Mouse (Mus musculus) T-helper 2 cell (primary cell): ENCODE data around the gene Sap30.

Source experiments
- in situ Hi-C: fragments of 300-600 bp; cut with MboI, MseI; formaldehyde crosslinking; loops from one replicate; pipeline ENCODE4 v1.15.1; 2025; ENCODE audit warnings: high pct_unique_total_duplicates

Gene Sap30

GRCm38 (mm10) chr8:57487441-57488155 lies at the start of gene Sap30:
Sap30 (minus strand) TSS chr8:57487860.
- in situ Hi-C loops: loop anchor here (10.0 kb wide), 1 partner anchor 53 kb away; no protein-coding TSS in a partner anchor

GRCm38 (mm10) chr8:57536167-57536566 lies 48.5 kb upstream of the Sap30 start:
- in situ Hi-C loops: loop anchor here (5.0 kb wide), 1 partner anchor 261 kb away; no protein-coding TSS in a partner anchor

DNA sequence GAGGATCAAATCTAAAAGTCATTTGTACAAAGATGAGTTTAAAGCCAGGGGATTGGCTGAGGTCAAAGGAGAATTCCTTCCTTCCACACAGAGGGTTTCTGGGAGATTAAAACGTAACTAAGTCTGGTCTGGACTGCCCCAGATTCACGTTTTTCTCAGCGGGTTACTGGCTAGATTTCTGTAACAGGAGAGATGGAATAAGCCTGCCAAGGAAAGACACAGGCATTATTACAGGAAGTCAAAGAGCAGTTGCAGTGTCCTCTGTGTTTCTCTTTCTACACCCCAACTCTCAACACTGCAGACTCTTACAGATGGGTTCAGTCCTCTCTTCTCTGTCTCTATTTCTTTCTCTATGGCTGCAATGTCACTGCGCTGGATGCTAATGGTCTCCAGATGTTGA lies 46.8 kb upstream of the Sap30 start:
- in situ Hi-C loops: no loop called here

- in situ Hi-C loops: no loop called here
Observed at GRCm38 (mm10) chr8:57533106-57533505, 45.4 kb upstream of the Sap30 start.

GRCm38 (mm10) chr8:57532223-57532622 lies 44.6 kb upstream of the Sap30 start:
- in situ Hi-C loops: no loop called here

DNA sequence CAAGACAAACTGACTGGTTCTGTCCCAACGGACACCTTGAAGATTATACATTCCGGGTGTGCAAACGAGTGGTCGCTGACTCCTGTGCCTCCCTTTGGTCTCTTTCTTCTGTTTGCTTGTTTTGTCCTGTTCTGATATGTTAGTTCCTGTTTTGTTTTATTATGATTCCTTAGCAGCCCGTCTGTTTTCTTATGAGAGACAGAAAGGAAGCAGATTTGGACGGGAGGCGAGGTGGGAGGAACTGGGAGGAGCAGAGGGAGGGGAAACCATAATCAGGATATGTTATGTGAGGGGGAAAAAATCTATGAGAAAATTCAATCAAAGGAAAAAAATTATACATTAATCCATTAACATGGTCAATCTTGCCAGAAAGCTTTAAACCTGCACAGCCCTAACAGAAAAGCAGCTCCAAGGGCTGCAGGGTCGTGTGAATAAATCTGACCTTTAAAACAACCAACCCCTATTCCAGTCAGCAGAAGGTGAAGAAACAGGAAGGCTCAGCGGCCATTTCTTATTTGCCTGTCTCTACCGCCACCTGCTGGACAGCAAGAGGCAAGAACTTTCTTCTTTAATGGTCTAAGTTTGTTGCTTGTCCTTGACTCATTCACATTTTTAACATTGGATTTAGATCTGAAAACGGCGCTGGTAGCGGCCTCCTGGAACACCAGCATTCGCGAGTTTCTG lies 43.1 kb upstream of the Sap30 start:
- in situ Hi-C loops: no loop called here

DNA sequence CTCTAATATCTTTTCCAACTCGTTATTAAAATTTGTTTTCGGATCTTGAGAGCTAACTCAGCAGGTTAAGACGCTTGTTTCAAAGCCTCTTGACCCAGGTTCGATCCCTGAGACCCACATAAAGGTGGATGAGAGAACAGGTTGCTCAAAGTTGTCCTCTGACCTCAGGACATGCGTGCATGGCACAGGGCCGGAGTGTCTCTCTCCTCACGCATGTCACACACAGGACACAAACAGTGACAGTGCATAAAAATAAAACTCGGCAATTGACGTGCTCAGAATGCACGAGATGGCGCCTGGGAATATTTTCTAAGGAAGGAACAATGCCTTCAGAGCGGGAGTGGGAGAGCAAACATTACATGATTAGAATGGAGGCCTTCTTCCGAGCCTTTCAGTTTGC lies 42.6 kb upstream of the Sap30 start:
- in situ Hi-C loops: no loop called here

DNA sequence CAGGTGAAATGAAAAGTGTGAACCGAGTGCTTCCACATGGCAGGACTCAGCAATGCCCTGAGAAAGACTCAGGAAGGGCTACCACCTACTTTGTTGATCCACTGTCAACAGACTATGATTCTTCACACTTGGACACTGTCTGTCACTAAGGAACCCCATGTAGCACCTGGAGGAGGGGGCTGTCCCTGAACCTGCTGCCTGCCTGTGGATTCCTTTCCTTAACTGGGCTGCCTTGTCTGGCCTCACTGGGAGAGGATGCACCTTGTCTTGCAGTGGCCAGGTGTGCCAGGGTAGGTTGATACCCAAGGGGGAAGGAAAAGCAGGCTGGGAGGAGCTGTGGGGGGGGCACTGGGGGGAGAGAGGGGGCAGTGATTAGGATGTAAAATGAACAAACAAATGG lies 40.4 kb upstream of the Sap30 start:
- in situ Hi-C loops: no loop called here

DNA sequence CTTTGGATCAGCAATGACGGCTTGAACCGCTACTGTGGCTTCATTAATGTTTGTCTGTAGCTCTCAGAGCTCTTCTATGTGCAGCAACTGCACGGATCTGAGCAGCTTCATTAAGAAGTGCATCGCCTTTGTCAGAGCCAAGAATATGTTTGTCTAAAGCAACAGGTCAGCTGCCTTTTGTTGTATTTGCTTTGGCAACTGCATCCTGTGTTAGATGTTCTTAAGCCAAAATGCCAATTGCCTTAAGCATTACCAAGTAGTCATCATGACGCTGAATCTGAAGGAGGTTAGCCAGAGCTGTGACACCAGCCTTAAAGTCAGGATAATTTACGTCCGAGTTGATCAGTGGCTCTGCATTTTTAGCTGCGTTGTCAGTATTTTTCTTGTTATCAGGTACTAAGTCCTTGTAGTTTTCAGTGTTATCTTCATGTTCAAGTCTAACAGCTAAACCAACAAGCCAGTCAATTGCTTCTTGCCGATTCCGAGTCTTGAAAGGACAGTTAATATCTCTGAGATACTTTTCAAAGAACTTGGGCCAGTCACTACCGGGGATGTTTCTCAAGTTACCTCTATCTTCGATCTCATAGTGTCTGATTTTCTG lies 32.6 kb upstream of the Sap30 start:
- in situ Hi-C loops: no loop called here

GRCm38 (mm10) chr8:57517723-57518122 lies 30.1 kb upstream of the Sap30 start:
- in situ Hi-C loops: loop anchor here (10.0 kb wide), 1 partner anchor 193 kb away; the partner anchor contains the start of gene Hand2

- in situ Hi-C loops: loop anchor here (10.0 kb wide), 1 partner anchor 192 kb away; the partner anchor contains the start of gene Hand2
Observed at GRCm38 (mm10) chr8:57516685-57517084, 29.0 kb upstream of the Sap30 start.

DNA sequence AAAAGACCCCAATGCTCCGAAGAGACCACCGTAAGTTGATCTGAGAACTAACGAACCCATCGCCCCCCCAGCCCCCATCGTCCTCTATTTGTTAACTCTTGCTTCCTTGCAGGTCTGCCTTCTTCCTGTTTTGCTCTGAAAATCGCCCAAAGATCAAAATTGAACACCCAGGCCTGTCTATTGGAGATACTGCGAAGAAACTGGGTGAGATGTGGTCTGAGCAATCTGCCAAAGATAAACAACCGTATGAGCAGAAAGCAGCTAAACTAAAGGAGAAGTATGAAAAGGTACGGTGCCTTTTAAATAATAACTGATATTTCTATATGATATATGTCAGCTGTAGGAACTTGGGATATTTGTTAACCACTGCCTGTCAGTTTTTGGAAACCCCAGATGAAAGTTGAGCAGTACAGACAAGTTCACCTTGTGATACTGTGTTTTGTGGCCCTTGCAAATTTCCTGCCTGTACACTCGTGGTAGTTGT lies 25.6 kb upstream of the Sap30 start:
- in situ Hi-C loops: loop anchor here (10.0 kb wide), 1 partner anchor 188 kb away; the partner anchor contains the start of gene Hand2

DNA sequence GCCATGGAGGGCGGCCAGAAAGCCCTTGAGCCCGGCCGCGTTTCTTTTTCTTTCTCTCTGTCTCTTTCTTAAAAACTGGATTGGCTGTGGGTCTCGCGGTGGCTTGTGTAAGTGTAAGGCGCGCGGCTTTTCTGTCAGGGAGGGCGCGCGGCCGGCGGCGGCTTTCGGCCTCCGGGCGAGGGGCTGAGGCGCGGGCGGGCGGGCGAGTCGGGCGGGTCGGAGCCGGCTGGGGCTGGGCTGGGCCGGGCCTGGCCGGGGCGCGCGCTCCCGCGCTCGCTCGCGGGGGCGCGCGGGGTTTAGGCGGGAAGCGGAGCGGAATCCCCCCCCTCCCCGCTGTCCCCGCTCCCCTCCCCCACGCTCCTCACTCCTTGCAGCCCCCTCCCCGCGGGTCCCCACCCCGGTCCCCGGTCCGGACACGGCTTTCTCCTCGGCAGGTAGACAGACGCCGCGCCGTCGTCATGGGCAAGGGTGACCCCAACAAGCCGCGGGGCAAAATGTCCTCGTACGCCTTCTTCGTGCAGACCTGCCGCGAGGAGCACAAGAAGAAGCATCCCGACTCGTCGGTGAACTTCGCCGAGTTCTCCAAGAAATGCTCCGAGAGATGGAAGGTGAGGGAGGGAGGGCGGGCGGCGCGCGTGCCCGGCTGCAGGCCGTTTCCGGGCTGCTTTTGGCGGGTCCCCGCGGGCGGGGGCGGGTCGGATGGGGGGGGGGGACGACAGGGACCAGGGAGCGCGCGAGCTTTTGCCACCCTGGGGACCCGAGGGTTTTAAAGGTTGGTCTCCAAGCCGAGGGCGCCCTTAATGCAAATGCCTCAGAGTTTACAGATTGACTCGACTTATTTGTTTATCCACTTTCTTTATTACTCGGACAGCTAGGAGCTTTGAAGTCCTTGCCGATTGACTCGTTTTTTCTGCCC lies 24.7 kb upstream of the Sap30 start:
- in situ Hi-C loops: loop anchor here (10.0 kb wide), 1 partner anchor 188 kb away; the partner anchor contains the start of gene Hand2

- in situ Hi-C loops: loop anchor here (10.0 kb wide), 1 partner anchor 187 kb away; the partner anchor contains the start of gene Hand2
Observed at GRCm38 (mm10) chr8:57511316-57512118, 23.9 kb upstream of the Sap30 start, which contains the start of gene Hmgb2. Hmgb2 (plus strand) TSS chr8:57511907.

DNA sequence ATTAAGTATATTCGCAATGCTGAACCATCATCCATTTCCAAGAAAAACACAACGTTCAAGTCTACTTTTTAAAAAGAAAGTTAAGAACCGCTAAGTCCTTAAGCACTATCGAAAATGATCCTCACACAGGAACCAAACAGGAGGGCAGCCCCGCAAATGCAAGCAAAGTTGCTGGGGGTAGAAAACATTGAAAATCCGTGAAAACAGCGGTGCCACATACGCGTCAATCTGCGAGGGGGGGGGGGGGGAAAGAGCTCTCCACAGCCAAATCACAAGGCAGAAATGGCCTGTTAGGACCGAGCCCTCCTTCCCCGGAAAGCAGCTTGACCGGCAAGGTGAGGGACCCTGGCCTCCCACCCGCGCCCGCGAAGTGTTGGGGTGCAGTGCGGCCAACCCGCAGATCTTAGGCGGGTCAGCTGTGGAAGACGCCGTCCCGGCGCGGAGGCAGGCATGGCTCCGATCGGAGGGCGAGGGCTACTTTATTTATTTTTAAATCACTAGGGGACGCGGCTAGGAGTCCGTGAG lies 23.2 kb upstream of the Sap30 start:
- in situ Hi-C loops: loop anchor here (10.0 kb wide), 1 partner anchor 186 kb away; the partner anchor contains the start of gene Hand2

- in situ Hi-C loops: loop anchor here (5.0 kb wide), 1 partner anchor 76 kb away; no protein-coding TSS in a partner anchor
Observed at GRCm38 (mm10) chr8:57508657-57509056, 21.0 kb upstream of the Sap30 start.

DNA sequence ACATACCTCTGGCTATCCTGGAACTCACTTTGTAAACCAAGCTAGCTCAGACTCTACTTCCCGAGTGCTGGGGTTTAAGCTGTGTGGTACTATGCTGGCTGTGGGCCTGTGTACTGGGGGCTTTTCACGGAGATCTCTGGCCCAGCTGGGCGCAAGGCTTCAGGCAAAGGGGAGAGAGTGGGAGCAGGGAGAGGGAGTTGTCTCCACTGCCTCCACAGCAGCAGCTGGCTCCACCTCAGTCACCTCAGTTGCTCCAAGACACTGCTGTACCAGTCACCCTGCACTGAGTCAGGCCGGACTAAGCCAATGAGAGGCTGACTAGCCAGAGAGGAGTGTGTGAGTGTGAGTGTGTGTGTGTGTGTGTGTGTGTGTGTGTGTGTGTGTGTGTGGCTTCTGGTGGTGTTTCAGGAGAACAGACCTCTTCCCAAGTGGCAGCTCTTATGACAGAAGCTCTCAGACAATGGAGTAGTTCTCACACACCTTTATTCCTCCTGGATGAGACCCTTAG lies 19.9 kb upstream of the Sap30 start:
- in situ Hi-C loops: loop anchor here (5.0 kb wide), 1 partner anchor 75 kb away; no protein-coding TSS in a partner anchor

GRCm38 (mm10) chr8:57505500-57505899 lies 17.8 kb upstream of the Sap30 start:
- in situ Hi-C loops: loop anchor here (5.0 kb wide), 1 partner anchor 73 kb away; no protein-coding TSS in a partner anchor

DNA sequence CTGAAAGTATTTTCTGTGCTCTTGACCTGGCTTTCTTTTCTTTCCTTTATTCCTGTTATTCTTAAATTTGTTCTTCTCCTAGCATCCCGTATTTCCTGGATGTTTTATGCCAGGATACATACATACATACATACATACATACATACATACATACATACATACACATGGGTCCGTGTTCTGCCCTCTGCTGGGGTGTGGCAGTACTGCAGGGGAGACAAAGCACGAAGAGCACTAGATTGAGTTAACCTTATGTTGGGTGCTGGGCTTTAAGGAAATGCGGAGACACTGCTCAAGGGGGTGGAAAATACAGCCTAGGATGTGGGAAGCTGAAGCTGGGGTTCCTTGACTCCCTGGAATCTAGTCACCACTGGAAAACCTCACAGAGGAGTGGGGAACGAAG lies 16.0 kb upstream of the Sap30 start:
- in situ Hi-C loops: no loop called here
